Mouse (Mus musculus) liver, embryonic 14.5 days (tissue): ENCODE measurements around the gene Snapc1.

ENCODE experiments used
- CTCF ChIP-seq: IDR thresholded peaks from 2 replicates; pipeline ENCODE4 v1.5.1; 2016; ENCODE audit warnings: antibody characterized with exemption, low read depth, control low read depth
- EP300 ChIP-seq: IDR thresholded peaks from 2 replicates; pipeline ENCODE4 v1.6.1; 2016; ENCODE audit warnings: antibody characterized with exemption, low read depth

DNA sequence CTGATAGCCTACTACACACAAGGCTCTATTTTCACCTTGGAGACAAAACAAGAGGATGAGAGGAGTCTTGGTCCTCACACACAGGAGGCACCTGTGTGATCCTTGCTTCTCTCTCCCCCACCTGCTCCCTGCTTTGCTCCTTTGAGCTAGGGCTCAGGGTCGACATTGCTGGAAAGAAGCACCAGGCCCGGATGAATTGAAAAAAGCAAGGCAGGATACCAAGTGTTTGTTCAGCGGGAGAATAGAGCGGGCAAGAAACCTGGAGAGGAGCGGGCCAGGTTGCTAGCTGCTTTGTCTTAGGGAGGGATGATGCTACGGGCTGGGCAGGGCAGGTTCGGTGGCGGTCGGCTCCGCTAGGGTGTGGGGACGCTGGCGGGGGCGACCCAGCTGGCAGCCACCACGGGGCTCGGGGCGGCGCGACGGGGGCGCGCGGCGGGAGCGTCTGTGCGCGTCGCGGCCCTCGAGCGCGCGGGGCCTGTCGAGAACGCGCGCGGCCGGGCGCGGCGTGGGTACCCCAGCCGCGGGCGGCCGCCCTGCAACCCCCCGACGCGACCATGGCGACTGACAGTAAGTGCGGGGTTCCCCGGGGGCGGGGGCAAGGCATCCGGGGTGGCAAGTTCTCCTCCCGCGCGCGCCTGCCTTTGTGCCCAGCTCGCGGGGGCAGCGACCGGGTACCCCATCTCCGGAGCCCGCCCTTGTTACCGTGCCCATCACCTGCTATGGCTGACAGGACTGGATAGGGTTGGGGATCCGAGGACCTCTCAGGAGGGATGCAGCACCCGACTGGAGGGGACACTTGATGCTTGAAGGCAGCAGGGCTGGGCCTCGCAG is 33.2 kb downstream of the Snapc1 start, which contains the start of gene Syt16:
- no peak for TF ChIP-seq CTCF
- TF ChIP-seq EP300 = no peak
